22 mouse cellular contexts compared by ENCODE assay signal in the genomic region with DNA sequence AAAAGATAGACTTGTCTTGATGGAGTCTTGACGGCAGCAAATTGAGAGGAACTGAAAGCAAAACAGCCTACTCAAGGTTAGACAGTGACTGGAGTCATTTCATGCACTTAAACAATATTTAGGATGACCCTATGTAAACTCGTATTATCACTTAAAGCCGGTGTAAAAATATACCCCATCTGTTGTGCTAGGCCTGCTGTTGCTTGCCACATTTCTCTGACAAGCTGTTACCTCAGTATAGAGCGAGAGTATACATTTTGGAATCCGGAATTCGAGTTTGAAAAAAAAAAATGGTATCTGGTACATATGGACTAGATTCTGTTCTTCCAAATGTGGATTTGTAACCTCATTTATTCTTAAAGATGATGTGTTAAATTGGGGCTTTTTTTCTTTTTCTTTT.
DNase-seq lines count a peak whose midpoint lies in the region; ATAC-seq and TF ChIP-seq lines count a peak whose summit lies in the region.
"Had no signal": no experiment of that assay in that cellular context is flagged by ENCODE, and none has a peak within 500 bp of the region (broad histone marks: within the 10 kb centered on the region; RNA-seq: fewer than 3 reads in every experiment).

No protein-coding gene starts in this region.

- 82% methylated on average over 6 of the region's 6 CpGs for WGBS in forebrain, embryonic 13.5 days
- 91% methylated on average over 6 of the region's 6 CpGs for WGBS in forebrain, embryonic 11.5 days

- TF ChIP-seq CTCF in left cerebral cortex, adult 2 months (IDR thresholded peaks at IDR 0.05), result no peak

- no peaks in the 10 kb centered on the region for H3K9me3 ChIP-seq in forebrain, embryonic 13.5 days (replicated peaks)
- H3K9me3 ChIP-seq in forebrain, embryonic 11.5 days (ENCODE audit: control insufficient read depth, low read length), result no peaks in the 10 kb centered on the region
- H3K9me3 ChIP-seq: embryonic facial prominence, embryonic 12.5 days; heart, embryonic 15.5 days; hindbrain, embryonic 13.5 days had no signal

- no peak for DNase-seq in forebrain, embryonic 11.5 days (ENCODE audit: low spot score)
- no peak for DNase-seq in frontal cortex, postnatal 10 days (ENCODE audit: low spot score in 2 of 2)
- peak; percentile 23 to 66 for DNase-seq in left cerebral cortex, postnatal 25 days (ENCODE audit: low spot score in 2 of 2)
- DNase-seq in left cerebral cortex, adult 2 months (ENCODE audit: extremely low spot score in 1 of 2, low spot score in 2 of 2), result no peak
- DNase-seq in telencephalon, adult 2 months (ENCODE audit: low read depth, low spot score), result peak; percentile 55
- no peak for DNase-seq in thymus, postnatal 14 days
- DNase-seq: adrenal gland, postnatal 10 days; B cell, adult 2 months; cerebellum, adult 9-10 months; cerebellum, postnatal 25 days; gastrocnemius, postnatal 36 days; heart, adult 18-20 months; heart, postnatal 14 days; kidney, adult 11 months had no signal

- H3K27ac ChIP-seq in forebrain, embryonic 13.5 days, result no peak overlapping the region
- no peak overlapping the region for H3K27ac ChIP-seq in forebrain, embryonic 11.5 days (ENCODE audit: low read depth, low read length)
- H3K27ac ChIP-seq in left cerebral cortex, adult 2 months, result no peak overlapping the region
- H3K27ac ChIP-seq: embryonic facial prominence, embryonic 12.5 days; heart, embryonic 15.5 days; hindbrain, embryonic 13.5 days; hindbrain, postnatal 0 days had no signal

- intact Hi-C loops in left cerebral cortex, postnatal 25 days (cut with DNase I), result no loop called here
- intact Hi-C loops in left cerebral cortex, adult 2 months (cut with DNase I), result loop anchor here (5.0 to 10.0 kb wide), 2 partner anchors 232 to 505 kb away; no protein-coding TSS in a partner anchor

- no peak overlapping the region for H3K4me2 ChIP-seq in forebrain, embryonic 13.5 days
- no peak overlapping the region for H3K4me2 ChIP-seq in forebrain, embryonic 11.5 days (ENCODE audit: low read depth, low read length, severe bottlenecking)
- H3K4me2 ChIP-seq: embryonic facial prominence, embryonic 12.5 days; heart, embryonic 11.5 days; heart, embryonic 15.5 days; hindbrain, embryonic 13.5 days had no signal

- 0 out of 2 replicates have a peak, but pooled peaks cover 3% of the 10 kb centered on the region for H3K4me1 ChIP-seq in forebrain, embryonic 13.5 days
- H3K4me1 ChIP-seq in forebrain, embryonic 11.5 days (replicated peaks; ENCODE audit: control insufficient read depth, insufficient read depth, low read length), result no peaks in the 10 kb centered on the region
- H3K4me1 ChIP-seq: embryonic facial prominence, embryonic 12.5 days; heart, embryonic 15.5 days; hindbrain, embryonic 13.5 days had no signal

- no peaks in the 10 kb centered on the region for H3K36me3 ChIP-seq in forebrain, embryonic 13.5 days (ENCODE audit: poor library complexity, severe bottlenecking)
- H3K36me3 ChIP-seq in forebrain, embryonic 11.5 days (ENCODE audit: control insufficient read depth, insufficient read depth, low read length), result no peaks in the 10 kb centered on the region
- H3K36me3 ChIP-seq: embryonic facial prominence, embryonic 12.5 days; heart, embryonic 15.5 days; hindbrain, embryonic 13.5 days had no signal

- no peak overlapping the region for H3K4me3 ChIP-seq in forebrain, embryonic 13.5 days
- H3K4me3 ChIP-seq in forebrain, embryonic 11.5 days (ENCODE audit: low read depth, low read length), result no peak overlapping the region
- H3K4me3 ChIP-seq in left cerebral cortex, adult 2 months, result no peak overlapping the region
- H3K4me3 ChIP-seq: embryonic facial prominence, embryonic 12.5 days; heart, embryonic 15.5 days; hindbrain, embryonic 13.5 days had no signal

- H3K27me3 ChIP-seq in forebrain, embryonic 13.5 days, result no peaks in the 10 kb centered on the region
- no peaks in the 10 kb centered on the region for H3K27me3 ChIP-seq in forebrain, embryonic 11.5 days (ENCODE audit: control insufficient read depth, insufficient read depth, low read length)
- H3K27me3 ChIP-seq: embryonic facial prominence, embryonic 12.5 days; heart, embryonic 15.5 days; hindbrain, embryonic 13.5 days had no signal

- ATAC-seq in forebrain, embryonic 13.5 days, result peak; percentile 50; the same call in 1 of the 2 replicates
- no peak for ATAC-seq in forebrain, embryonic 11.5 days (replicated peaks; ENCODE audit: low FRiP score)
- ATAC-seq in frontal cortex, adult (ENCODE audit: low TSS enrichment), result peak; percentile 65
- ATAC-seq: CD4-positive, CD25-positive, alpha-beta regulatory T cell, adult 4 months; hindbrain, postnatal 0 days had no signal

- H3K9ac ChIP-seq in forebrain, embryonic 13.5 days, result no peak overlapping the region
- no peak overlapping the region for H3K9ac ChIP-seq in forebrain, embryonic 11.5 days (ENCODE audit: low read length)
- H3K9ac ChIP-seq: embryonic facial prominence, embryonic 12.5 days; heart, embryonic 15.5 days; hindbrain, embryonic 13.5 days had no signal

Comparison
In these comparisons a context has a peak if more than half of its experiments do, and no peak if none do; other contexts are left out.
1. DNase-seq: peak in left cerebral cortex, postnatal 25 days (2 of 2) and telencephalon, adult 2 months (single experiment); none in forebrain, embryonic 11.5 days (single experiment), frontal cortex, postnatal 10 days (0 of 2), left cerebral cortex, adult 2 months (0 of 2) and thymus, postnatal 14 days (single experiment).